Mouse (Mus musculus): ENCODE data around the gene Dlg4. TPM values are rescaled to one million over a fixed set of nuclear protein-coding genes. Genes with fewer than 3 reads are reported as not detected.

The Dlg4 gene
- polyA plus RNA-seq, 1 experiment from 2014 or later, result 11.2 TPM

DNA sequence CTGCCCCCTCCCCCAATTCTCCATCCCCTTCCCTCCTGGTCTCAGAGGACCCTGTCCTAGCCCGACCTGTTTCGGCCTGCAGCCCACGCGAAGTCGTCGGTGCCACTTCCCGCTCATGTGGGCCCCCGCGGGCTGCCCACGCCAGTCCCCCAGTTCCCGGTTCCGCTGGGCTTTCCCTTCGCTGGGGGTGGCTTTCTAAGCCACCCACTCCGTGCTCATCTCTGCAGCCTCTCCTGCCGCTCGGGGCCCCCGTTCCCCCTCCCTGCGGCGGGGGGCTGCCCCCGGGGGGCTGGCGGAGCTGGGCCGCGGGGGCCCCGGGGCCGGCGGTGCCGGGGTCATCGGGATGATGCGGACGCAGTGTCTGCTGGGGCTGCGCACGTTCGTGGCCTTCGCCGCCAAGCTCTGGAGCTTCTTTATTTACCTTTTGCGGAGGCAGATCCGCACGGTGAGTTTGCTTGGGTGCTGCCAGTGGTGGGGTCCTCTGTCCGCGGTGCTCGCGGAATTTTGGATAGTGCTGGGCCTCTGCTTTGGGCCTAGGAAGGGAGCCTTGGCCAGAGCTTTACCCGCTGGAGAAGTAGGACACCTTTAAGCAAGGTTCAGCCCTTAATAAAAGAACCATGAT, 35.5 kb upstream of the Dlg4 start, which contains the start of gene Ctdnep1:
Ctdnep1 (plus strand) TSS at position 16 of the 622 bp plus-strand sequence.
- ATAC-seq (replicated peaks; ENCODE audit: insufficient number of reproducible peaks, low FRiP score, low TSS enrichment, low read depth), result peak; percentile 33
- Histone ChIP-seq H3K4me3 (ENCODE audit: low read depth, low read length) (peak within 1 kb of the TSS; percentile 99), H3K9me3 (replicated peaks; ENCODE audit: control insufficient read depth, low read length) (no peaks in the 10 kb centered on the region), H3K4me2 (ENCODE audit: low read depth, low read length) (peak within 1 kb of the TSS; percentile 71), H3K9ac (replicated peaks; ENCODE audit: low read length) (peak within 1 kb of the TSS; percentile 99), H3K36me3 (replicated peaks; ENCODE audit: control insufficient read depth, insufficient read depth, low read depth, low read length) (no peaks in the 10 kb centered on the region; the same call in none of the 2 replicates), H3K4me1 (ENCODE audit: control insufficient read depth, insufficient read depth, low read length) (peaks cover 4% of the 10 kb centered on the region), H3K27me3 (ENCODE audit: control insufficient read depth, insufficient read depth, low read length) (no peaks in the 10 kb centered on the region), H3K27ac (replicated peaks; ENCODE audit: low read depth, low read length) (peak within 1 kb of the TSS; percentile 99)
- DNase-seq (ENCODE audit: low spot score), result peak; percentile 17
- under 1% methylated on average over 26 of the region's 43 CpGs for WGBS

DNA sequence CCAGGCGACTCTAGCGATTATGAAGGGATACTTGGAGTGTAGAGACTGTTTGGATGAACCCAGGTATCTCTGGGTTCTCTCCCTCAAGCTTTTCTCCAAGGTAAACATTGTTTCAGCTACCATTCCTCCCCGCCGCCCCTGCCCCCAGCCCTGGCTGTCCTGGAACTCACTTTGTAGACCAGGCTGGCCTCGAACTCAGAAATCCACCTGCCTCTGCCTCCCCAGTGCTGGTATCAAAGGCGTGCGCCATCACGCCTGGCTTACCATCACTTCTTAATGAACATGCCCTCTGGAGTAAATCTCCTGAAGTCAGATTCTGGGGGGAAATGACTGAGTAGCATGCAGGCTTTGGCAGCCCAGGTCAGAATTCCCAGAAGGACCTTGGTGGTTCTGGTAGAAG, 34.5 kb upstream of the Dlg4 start, which contains the start of gene Elp5:
Elp5 (minus strand) TSS at position 293 of the 400 bp plus-strand sequence.
- no peaks in the 10 kb centered on the region; the same call in none of the 2 replicates for H3K36me3 ChIP-seq (replicated peaks; ENCODE audit: control insufficient read depth, insufficient read depth, low read depth, low read length)
- peak within 1 kb of the TSS; percentile 99 for H3K9ac ChIP-seq (replicated peaks; ENCODE audit: low read length)
- peak within 1 kb of the TSS; percentile 71 for H3K4me2 ChIP-seq (ENCODE audit: low read depth, low read length)
- peak within 1 kb of the TSS; percentile 99 for H3K27ac ChIP-seq (replicated peaks; ENCODE audit: low read depth, low read length)
- no peaks in the 10 kb centered on the region for H3K9me3 ChIP-seq (replicated peaks; ENCODE audit: control insufficient read depth, low read length)
- no peak for ATAC-seq (replicated peaks; ENCODE audit: insufficient number of reproducible peaks, low FRiP score, low TSS enrichment, low read depth)
- peak within 1 kb of the TSS; percentile 99 for H3K4me3 ChIP-seq (ENCODE audit: low read depth, low read length)
- DNase-seq (ENCODE audit: low spot score), result no peak
- peaks cover 4% of the 10 kb centered on the region for H3K4me1 ChIP-seq (ENCODE audit: control insufficient read depth, insufficient read depth, low read length)
- 58% methylated on average over 8 of the region's 8 CpGs for WGBS
- H3K27me3 ChIP-seq (ENCODE audit: control insufficient read depth, insufficient read depth, low read length), result no peaks in the 10 kb centered on the region

DNA sequence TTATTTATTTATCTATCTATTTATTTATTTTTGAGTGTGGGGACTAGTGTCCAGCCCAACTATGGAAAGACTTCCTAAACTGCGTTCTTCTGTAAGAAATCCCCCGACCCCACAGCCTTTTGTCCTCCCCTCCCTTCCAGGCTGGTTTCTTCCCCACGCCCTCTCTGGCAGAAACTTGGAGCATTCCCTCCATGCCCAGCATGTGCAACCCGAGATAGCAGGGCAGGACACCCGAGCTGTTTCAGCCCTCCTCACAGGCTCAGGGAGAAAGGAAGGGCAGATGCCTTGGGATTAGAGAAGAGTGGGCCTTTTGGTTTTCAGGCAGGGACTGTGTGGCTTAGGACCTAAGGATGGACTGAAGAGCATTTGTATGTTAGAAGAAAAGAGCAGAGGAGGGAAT, 33.9 kb upstream of the Dlg4 start:
- no peaks in the 10 kb centered on the region; the same call in none of the 2 replicates for H3K36me3 ChIP-seq (replicated peaks; ENCODE audit: control insufficient read depth, insufficient read depth, low read depth, low read length)
- no peak overlapping the region for H3K27ac ChIP-seq (replicated peaks; ENCODE audit: low read depth, low read length)
- WGBS, result 27% methylated on average over 5 of the region's 5 CpGs
- peak overlapping the region; percentile 34 for H3K9ac ChIP-seq (replicated peaks; ENCODE audit: low read length)
- H3K4me1 ChIP-seq (ENCODE audit: control insufficient read depth, insufficient read depth, low read length), result peaks cover 4% of the 10 kb centered on the region
- no peaks in the 10 kb centered on the region for H3K9me3 ChIP-seq (replicated peaks; ENCODE audit: control insufficient read depth, low read length)
- no peak for ATAC-seq (replicated peaks; ENCODE audit: insufficient number of reproducible peaks, low FRiP score, low TSS enrichment, low read depth)
- H3K4me3 ChIP-seq (ENCODE audit: low read depth, low read length), result peak overlapping the region; percentile 99
- H3K4me2 ChIP-seq (ENCODE audit: low read depth, low read length), result peak overlapping the region; percentile 71
- DNase-seq (ENCODE audit: low spot score), result peak; percentile 13
- no peaks in the 10 kb centered on the region for H3K27me3 ChIP-seq (ENCODE audit: control insufficient read depth, insufficient read depth, low read length)

DNA sequence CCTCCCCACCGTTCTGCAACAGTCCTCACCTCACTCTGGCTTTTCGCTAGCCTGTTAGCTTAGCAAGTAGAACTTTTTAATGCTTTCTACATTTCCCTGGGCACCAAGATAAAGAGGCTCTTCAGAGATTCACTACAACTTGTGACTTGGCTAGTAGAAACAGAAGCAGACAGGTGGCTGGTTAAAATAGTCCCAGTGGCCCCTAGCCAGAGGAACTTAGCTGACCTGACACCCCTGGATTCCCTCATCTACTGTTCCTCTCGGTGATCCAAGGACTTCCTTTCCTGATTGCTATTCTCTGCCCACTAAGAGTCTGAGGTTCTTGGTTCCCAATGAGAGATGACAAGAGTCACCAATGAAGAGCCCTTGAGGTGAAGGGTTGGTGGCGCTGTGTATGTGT, 33.4 kb upstream of the Dlg4 start:
- Histone ChIP-seq H3K9me3 (replicated peaks; ENCODE audit: control insufficient read depth, low read length) (no peaks in the 10 kb centered on the region), H3K9ac (replicated peaks; ENCODE audit: low read length) (peak overlapping the region; percentile 34), H3K36me3 (replicated peaks; ENCODE audit: control insufficient read depth, insufficient read depth, low read depth, low read length) (peaks cover 3% of the 10 kb centered on the region), H3K4me3 (ENCODE audit: low read depth, low read length) (peak overlapping the region; percentile 99; the same call in 1 of the 2 replicates), H3K27me3 (ENCODE audit: control insufficient read depth, insufficient read depth, low read length) (no peaks in the 10 kb centered on the region), H3K27ac (replicated peaks; ENCODE audit: low read depth, low read length) (no peak overlapping the region), H3K4me1 (ENCODE audit: control insufficient read depth, insufficient read depth, low read length) (peaks cover 4% of the 10 kb centered on the region), H3K4me2 (ENCODE audit: low read depth, low read length) (peak overlapping the region; percentile 71)
- ATAC-seq (replicated peaks; ENCODE audit: insufficient number of reproducible peaks, low FRiP score, low TSS enrichment, low read depth) (no peak), DNase-seq (ENCODE audit: low spot score) (no peak)
- 83% methylated on average over 4 of the region's 4 CpGs for WGBS

DNA sequence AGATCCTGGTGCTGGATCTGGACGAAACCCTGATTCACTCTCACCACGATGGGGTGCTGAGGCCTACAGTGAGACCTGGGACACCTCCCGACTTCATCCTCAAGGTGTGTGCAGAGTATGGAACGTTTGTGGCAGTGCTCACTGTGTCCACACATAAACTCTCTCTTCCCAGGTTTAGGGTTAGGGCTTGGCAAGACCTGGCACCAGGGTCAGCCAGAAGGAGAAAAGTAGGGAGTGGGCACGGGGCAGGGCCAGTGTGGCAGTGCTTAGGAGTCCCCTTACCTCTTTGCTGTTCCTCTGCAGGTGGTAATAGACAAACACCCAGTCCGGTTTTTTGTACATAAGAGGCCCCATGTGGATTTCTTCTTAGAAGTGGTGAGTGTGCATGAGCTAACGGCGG, 32.3 kb upstream of the Dlg4 start:
- Histone ChIP-seq H3K36me3 (replicated peaks; ENCODE audit: control insufficient read depth, insufficient read depth, low read depth, low read length) (peaks cover 13% of the 10 kb centered on the region), H3K4me3 (ENCODE audit: low read depth, low read length) (no peak overlapping the region)

DNA sequence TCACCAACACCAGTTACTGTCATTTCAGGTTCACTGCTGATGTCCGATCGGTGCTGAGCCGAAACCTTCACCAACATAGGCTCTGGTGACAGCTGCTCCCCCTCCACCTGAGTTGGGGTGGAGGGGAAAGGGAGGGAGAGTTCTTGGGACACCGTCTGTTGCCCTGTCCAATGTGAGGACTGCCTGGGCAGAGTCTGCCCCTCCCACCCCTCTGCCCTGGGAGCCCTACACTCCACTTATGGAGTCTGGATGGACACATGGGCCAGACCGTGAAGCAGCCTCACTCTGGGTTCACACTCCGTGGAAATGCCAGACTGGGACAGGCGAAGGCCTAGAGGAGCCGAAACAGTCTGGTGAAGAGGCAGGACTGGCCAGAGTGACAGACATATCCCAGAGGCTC, 26.8 kb upstream of the Dlg4 start:
- 89% methylated on average over 8 of the region's 8 CpGs for WGBS
- Histone ChIP-seq H3K36me3 (replicated peaks; ENCODE audit: control insufficient read depth, insufficient read depth, low read depth, low read length) (peaks cover 13% of the 10 kb centered on the region), H3K9me3 (replicated peaks; ENCODE audit: control insufficient read depth, low read length) (no peaks in the 10 kb centered on the region), H3K4me3 (ENCODE audit: low read depth, low read length) (no peak overlapping the region), H3K27me3 (ENCODE audit: control insufficient read depth, insufficient read depth, low read length) (no peaks in the 10 kb centered on the region), H3K4me2 (ENCODE audit: low read depth, low read length) (no peak overlapping the region), H3K9ac (replicated peaks; ENCODE audit: low read length) (no peak overlapping the region), H3K4me1 (ENCODE audit: control insufficient read depth, insufficient read depth, low read length) (no peaks in the 10 kb centered on the region; the same call in 1 of the 2 replicates), H3K27ac (replicated peaks; ENCODE audit: low read depth, low read length) (0 out of 2 replicates have a peak overlapping the region, but pooled peaks have one; percentile 81)
- ATAC-seq (replicated peaks; ENCODE audit: insufficient number of reproducible peaks, low FRiP score, low TSS enrichment, low read depth) (no peak), DNase-seq (ENCODE audit: low spot score) (no peak)

More for the DNA sequence above, 32.3 kb upstream of the Dlg4 start:
- ATAC-seq (replicated peaks; ENCODE audit: insufficient number of reproducible peaks, low FRiP score, low TSS enrichment, low read depth) (no peak), DNase-seq (ENCODE audit: low spot score) (no peak)
- no peaks in the 10 kb centered on the region for H3K27me3 ChIP-seq (ENCODE audit: control insufficient read depth, insufficient read depth, low read length)
- no peaks in the 10 kb centered on the region for H3K9me3 ChIP-seq (replicated peaks; ENCODE audit: control insufficient read depth, low read length)
- 90% methylated on average over 8 of the region's 8 CpGs for WGBS
- H3K4me1 ChIP-seq (ENCODE audit: control insufficient read depth, insufficient read depth, low read length), result peaks cover 4% of the 10 kb centered on the region
- H3K9ac ChIP-seq (replicated peaks; ENCODE audit: low read length), result no peak overlapping the region
- no peak overlapping the region for H3K27ac ChIP-seq (replicated peaks; ENCODE audit: low read depth, low read length)
- no peak overlapping the region for H3K4me2 ChIP-seq (ENCODE audit: low read depth, low read length)

DNA sequence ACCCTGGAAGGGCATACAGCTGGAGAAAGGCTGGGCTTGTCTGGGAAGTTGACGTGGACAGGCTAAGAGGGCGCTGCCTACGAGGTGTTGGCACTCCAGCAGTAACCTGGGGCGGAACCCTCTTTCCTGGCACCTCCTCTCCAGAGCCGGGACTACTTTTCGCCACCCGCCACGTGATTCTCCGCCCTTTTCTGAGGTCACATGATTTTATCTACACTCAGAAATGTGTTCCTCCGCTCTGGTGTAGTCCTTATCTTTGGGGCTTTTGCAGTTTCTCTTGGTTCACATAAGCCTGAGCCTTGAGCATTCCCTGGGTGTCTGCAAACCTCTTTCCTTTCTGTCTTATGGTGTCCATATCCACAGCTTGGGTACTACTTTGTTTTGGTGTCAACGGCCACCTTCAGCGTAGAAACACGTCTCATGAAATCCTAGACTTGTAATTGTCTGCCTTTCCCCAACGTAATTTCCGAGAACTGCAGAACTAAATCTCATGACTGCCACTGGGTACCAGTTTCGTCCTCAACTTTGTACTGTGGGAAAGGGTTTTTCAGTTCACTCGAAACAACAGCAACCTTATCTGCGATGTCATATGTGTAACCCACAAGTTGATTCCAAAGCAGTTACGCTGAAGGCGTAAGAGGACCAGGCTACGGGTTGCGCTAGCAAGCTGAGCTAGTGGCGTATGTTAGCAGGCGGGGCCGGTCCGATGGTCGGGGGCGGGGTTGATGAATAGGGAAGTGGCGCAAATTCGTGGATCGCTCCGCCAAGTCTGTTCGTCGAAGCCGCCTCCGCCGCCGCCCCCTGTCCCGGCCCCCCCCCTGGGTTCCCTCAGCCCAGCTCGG, 25.7 kb upstream of the Dlg4 start, which contains the start of gene Gabarap:
Gabarap (plus strand) TSS at position 294 of the 842 bp plus-strand sequence.
- H3K36me3 ChIP-seq (replicated peaks; ENCODE audit: control insufficient read depth, insufficient read depth, low read depth, low read length), result peaks cover 13% of the 10 kb centered on the region
- H3K9me3 ChIP-seq (replicated peaks; ENCODE audit: control insufficient read depth, low read length), result no peaks in the 10 kb centered on the region
- H3K4me3 ChIP-seq (ENCODE audit: low read depth, low read length), result peak within 1 kb of the TSS; percentile 74
- WGBS, result under 1% methylated on average over 40 of the region's 40 CpGs
- ATAC-seq (replicated peaks; ENCODE audit: insufficient number of reproducible peaks, low FRiP score, low TSS enrichment, low read depth) (peak; percentile 45), DNase-seq (ENCODE audit: low spot score) (peak; percentile 97)
- H3K9ac ChIP-seq (replicated peaks; ENCODE audit: low read length), result peak within 1 kb of the TSS; percentile 86
- no peaks in the 10 kb centered on the region; the same call in 1 of the 2 replicates for H3K4me1 ChIP-seq (ENCODE audit: control insufficient read depth, insufficient read depth, low read length)
- peak within 1 kb of the TSS; percentile 82 for H3K4me2 ChIP-seq (ENCODE audit: low read depth, low read length)
- no peaks in the 10 kb centered on the region for H3K27me3 ChIP-seq (ENCODE audit: control insufficient read depth, insufficient read depth, low read length)
- peak within 1 kb of the TSS; percentile 81 for H3K27ac ChIP-seq (replicated peaks; ENCODE audit: low read depth, low read length)

Measured in embryonic facial prominence, embryonic 11.5 days (tissue).